Mouse (Mus musculus) forebrain, embryonic 14.5 days (tissue): ENCODE measurements at regions not wholly inside any gene's neighbourhood (a gene's known extent, or its start where the extent isn't known, plus 50 kb on each side); places are given as distances from the start of the nearest gene placed in this dataset.

ENCODE experiments used
- ATAC-seq: fragments of 200-750 bp; cut with Nextera tagmentation; 2 replicates; pipeline ENCODE4 v1.8.0; 2017; ENCODE audit warnings: mild to moderate bottlenecking, moderate library complexity
- DNase-seq: peaks from one replicate; pipeline ENCODE4 v3.0.0-alpha.2; 2015; ENCODE audit warnings: low spot score
- H3K27ac ChIP-seq: fragments of 300-500 bp; sonication (generic); 2 replicates; pipeline ENCODE4 v1.5.1; 2014; ENCODE audit warnings: low read depth, mild to moderate bottlenecking, control low read depth, low read length, moderate library complexity
- H3K27me3 ChIP-seq: fragments of 300-500 bp; sonication (generic); replicated peaks from 2 replicates; pipeline ENCODE4 v1.6.1; 2014; ENCODE audit warnings: low read length, control low read depth, mixed read lengths; ENCODE audit not compliant: control insufficient read depth, insufficient read depth
- H3K36me3 ChIP-seq: fragments of 300-500 bp; sonication (generic); 2 replicates; pipeline ENCODE4 v1.6.1; 2014; ENCODE audit warnings: low read length, control low read depth; ENCODE audit not compliant: control insufficient read depth, insufficient read depth
- H3K4me1 ChIP-seq: fragments of 300-500 bp; sonication (generic); 2 replicates; pipeline ENCODE4 v1.6.1; 2014; ENCODE audit warnings: antibody characterized with exemption, low read length, control low read depth; ENCODE audit not compliant: control insufficient read depth, insufficient read depth
- H3K4me2 ChIP-seq: fragments of 300-500 bp; sonication (generic); 2 replicates; pipeline ENCODE4 v1.6.1; 2014; ENCODE audit warnings: mild to moderate bottlenecking, control low read depth, low read length
- H3K4me3 ChIP-seq: fragments of 300-500 bp; sonication (generic); 2 replicates; pipeline ENCODE4 v1.5.1; 2014; ENCODE audit warnings: low read depth, low read length, control low read depth
- H3K9ac ChIP-seq: fragments of 300-500 bp; sonication (generic); 2 replicates; pipeline ENCODE4 v1.6.1; 2014; ENCODE audit warnings: mild to moderate bottlenecking, low read length, control low read depth, moderate library complexity
- H3K9me3 ChIP-seq: fragments of 300-500 bp; sonication (generic); replicated peaks from 2 replicates; pipeline ENCODE4 v1.6.1; 2016; ENCODE audit warnings: low read length, control low read depth, mixed read lengths; ENCODE audit not compliant: control insufficient read depth
- WGBS: fragments of 180-500 bp; shearing (Covaris S2); extraction: QIAGEN DNeasy Blood & Tissue Kit; methylation state at CpG from one replicate; pipeline ENCODE4 v1.1.7; 2014; 5-methylcytosine and 5-hydroxymethylcytosine counted together

GRCm38 (mm10) chr5:46968870-46969436, 1014.0 kb upstream of the Slit2 start:
- no peak overlapping the region for H3K27ac ChIP-seq
- no peak overlapping the region for H3K4me2 ChIP-seq
- H3K36me3 ChIP-seq, result no peaks in the 10 kb centered on the region
- DNase-seq (no peak), ATAC-seq (no peak)
- no peaks in the 10 kb centered on the region for H3K4me1 ChIP-seq
- 89% methylated on average over 5 of the region's 5 CpGs for WGBS
- H3K4me3 ChIP-seq, result no peak overlapping the region
- no peaks in the 10 kb centered on the region for H3K9me3 ChIP-seq
- H3K9ac ChIP-seq, result no peak overlapping the region
- no peaks in the 10 kb centered on the region for H3K27me3 ChIP-seq

DNA sequence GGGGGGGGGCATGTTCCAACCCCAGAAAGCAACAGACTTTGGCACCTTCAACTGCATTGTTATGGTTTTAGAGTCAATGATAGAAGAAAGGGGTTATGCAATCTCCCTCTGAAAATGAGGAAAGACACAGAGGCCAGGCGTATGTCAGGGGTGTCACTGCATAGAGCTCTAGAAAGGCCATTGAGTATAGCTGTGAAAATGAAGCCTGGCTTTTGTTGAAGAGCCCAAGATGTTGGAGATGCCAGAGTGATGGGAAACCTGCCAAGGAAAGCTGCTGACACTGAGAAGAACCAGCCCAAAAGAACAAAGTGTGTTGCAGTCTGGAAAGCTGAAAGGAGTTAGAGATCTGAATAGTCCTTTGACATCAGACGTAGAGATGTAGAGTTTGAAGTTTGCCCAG, 1022.2 kb upstream of the Slit2 start:
- Histone ChIP-seq H3K27ac (no peak overlapping the region), H3K9me3 (no peaks in the 10 kb centered on the region), H3K27me3 (no peaks in the 10 kb centered on the region), H3K4me3 (no peak overlapping the region), H3K4me2 (no peak overlapping the region), H3K4me1 (no peaks in the 10 kb centered on the region), H3K9ac (no peak overlapping the region), H3K36me3 (no peaks in the 10 kb centered on the region)
- no peak for ATAC-seq
- DNase-seq, result peak; percentile 6
- WGBS, result 52% methylated on average over 2 of the region's 2 CpGs

DNA sequence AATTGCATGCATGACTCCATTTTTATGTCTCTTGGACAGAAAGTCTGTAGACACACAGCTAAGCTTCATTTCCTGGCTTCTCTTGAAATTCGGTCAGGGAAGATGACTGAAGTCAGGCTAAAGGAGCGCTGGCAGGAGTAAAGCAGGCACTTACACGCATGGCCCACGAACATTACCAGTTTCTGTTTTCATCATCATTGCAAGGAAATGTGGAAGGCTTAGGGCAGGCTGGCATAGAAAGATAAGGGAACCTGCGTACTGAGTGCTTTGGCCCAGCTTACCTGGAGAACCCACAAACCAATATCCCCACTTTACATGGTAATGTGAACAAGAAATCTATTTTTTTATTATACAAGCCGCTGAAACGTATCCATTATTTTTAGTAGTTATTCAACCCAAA, 1056.6 kb upstream of the Slit2 start:
- Histone ChIP-seq H3K9ac (no peak overlapping the region), H3K4me3 (no peak overlapping the region), H3K4me1 (no peaks in the 10 kb centered on the region), H3K27me3 (no peaks in the 10 kb centered on the region), H3K27ac (no peak overlapping the region), H3K4me2 (no peak overlapping the region), H3K9me3 (no peaks in the 10 kb centered on the region), H3K36me3 (no peaks in the 10 kb centered on the region)
- ATAC-seq (no peak), DNase-seq (no peak)
- whole genome bisulfite sequencing, result 91% methylated on average over 7 of the region's 7 CpGs

- H3K9ac ChIP-seq, result no peak overlapping the region
- H3K27me3 ChIP-seq, result no peaks in the 10 kb centered on the region
- H3K4me3 ChIP-seq, result no peak overlapping the region
- ATAC-seq (no peak), DNase-seq (peak; percentile 1)
- H3K4me2 ChIP-seq, result no peak overlapping the region
- WGBS, result 88% methylated on average over 2 of the region's 2 CpGs
- H3K9me3 ChIP-seq, result no peaks in the 10 kb centered on the region
- H3K4me1 ChIP-seq, result no peaks in the 10 kb centered on the region
- no peak overlapping the region for H3K27ac ChIP-seq
- no peaks in the 10 kb centered on the region for H3K36me3 ChIP-seq
These were observed 1044.5 kb upstream of the Lcorl start for GRCm38 (mm10) chr5:46901909-46902308.

- DNase-seq (no peak), ATAC-seq (no peak)
- H3K9me3 ChIP-seq, result no peaks in the 10 kb centered on the region
- H3K9ac ChIP-seq, result no peak overlapping the region
- H3K27me3 ChIP-seq, result no peaks in the 10 kb centered on the region
- no peak overlapping the region for H3K4me2 ChIP-seq
- H3K36me3 ChIP-seq, result no peaks in the 10 kb centered on the region
- H3K27ac ChIP-seq, result no peak overlapping the region
- no peaks in the 10 kb centered on the region for H3K4me1 ChIP-seq
- 89% methylated on average over 2 of the region's 2 CpGs for WGBS
- H3K4me3 ChIP-seq, result no peak overlapping the region
These were observed 1036.6 kb upstream of the Lcorl start for GRCm38 (mm10) chr5:46894037-46894436.

- Histone ChIP-seq H3K4me2 (no peak overlapping the region), H3K4me1 (no peaks in the 10 kb centered on the region), H3K27me3 (no peaks in the 10 kb centered on the region), H3K36me3 (no peaks in the 10 kb centered on the region), H3K9me3 (no peaks in the 10 kb centered on the region), H3K27ac (no peak overlapping the region), H3K9ac (no peak overlapping the region), H3K4me3 (no peak overlapping the region)
- DNase-seq (no peak), ATAC-seq (no peak)
These were observed 1026.5 kb upstream of the Lcorl start for GRCm38 (mm10) chr5:46883956-46884355.

DNA sequence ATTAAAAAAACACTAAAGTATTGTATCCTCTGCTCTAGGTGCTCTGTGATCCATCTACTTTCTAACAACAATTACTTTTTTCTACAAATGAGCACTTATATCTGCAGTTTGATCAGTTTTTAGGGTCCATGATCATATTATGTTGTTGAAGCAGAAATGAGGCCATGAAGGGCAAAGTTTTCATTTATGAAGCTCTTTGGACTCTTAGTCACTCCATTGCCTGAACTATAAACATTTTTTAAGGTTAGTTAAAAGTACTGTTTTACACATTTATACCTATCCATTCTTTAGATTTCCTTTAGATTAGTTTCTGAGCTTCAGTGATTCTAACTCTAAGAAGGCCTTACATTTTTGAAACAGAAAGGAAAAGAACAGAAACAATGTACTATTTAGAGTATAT, 999.4 kb upstream of the Lcorl start:
- Histone ChIP-seq H3K27me3 (no peaks in the 10 kb centered on the region), H3K4me2 (no peak overlapping the region), H3K9ac (no peak overlapping the region), H3K9me3 (no peaks in the 10 kb centered on the region), H3K36me3 (no peaks in the 10 kb centered on the region), H3K4me3 (no peak overlapping the region), H3K4me1 (no peaks in the 10 kb centered on the region), H3K27ac (no peak overlapping the region)
- ATAC-seq, result no peak
- no peak for DNase-seq

DNA sequence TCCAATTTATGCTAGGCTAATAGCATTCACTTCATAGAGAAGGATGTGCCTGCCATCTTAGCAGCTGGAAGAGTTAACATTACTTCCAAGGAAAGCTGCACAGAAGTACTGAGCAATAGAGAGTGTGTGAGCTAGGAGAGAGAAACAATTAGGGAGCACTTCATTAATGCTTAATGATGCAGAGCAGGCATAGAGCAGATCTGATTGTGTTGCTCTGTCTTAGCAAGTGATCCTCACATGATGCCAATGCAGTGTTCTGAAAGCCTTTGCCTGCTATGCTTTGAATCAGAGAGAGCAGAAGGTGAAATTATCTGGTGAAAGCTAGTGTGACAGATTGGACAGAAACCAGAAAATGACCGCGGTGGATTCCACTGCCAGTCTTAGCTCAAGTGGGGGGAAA, 987.8 kb upstream of the Lcorl start:
- no peaks in the 10 kb centered on the region for H3K9me3 ChIP-seq
- H3K4me1 ChIP-seq, result no peaks in the 10 kb centered on the region
- H3K36me3 ChIP-seq, result no peaks in the 10 kb centered on the region
- H3K27me3 ChIP-seq, result no peaks in the 10 kb centered on the region
- H3K9ac ChIP-seq, result no peak overlapping the region
- 55% methylated on average over 2 of the region's 2 CpGs for whole genome bisulfite sequencing
- H3K4me2 ChIP-seq, result no peak overlapping the region
- DNase-seq (peak; percentile 22), ATAC-seq (peak; percentile 58; the same call in 1 of the 2 replicates)
- no peak overlapping the region for H3K27ac ChIP-seq
- H3K4me3 ChIP-seq, result no peak overlapping the region

GRCm38 (mm10) chr5:46836810-46837209, 979.4 kb upstream of the Lcorl start:
- Histone ChIP-seq H3K36me3 (no peaks in the 10 kb centered on the region), H3K4me3 (no peak overlapping the region), H3K27me3 (no peaks in the 10 kb centered on the region), H3K9ac (no peak overlapping the region), H3K4me1 (no peaks in the 10 kb centered on the region), H3K9me3 (no peaks in the 10 kb centered on the region), H3K27ac (no peak overlapping the region), H3K4me2 (no peak overlapping the region)
- WGBS, result 91% methylated on average over 4 of the region's 4 CpGs
- ATAC-seq (no peak), DNase-seq (no peak)
